Mouse (Mus musculus) lung, adult 2 months (tissue): ENCODE measurements around the gene Copg2. TPM values are rescaled to one million over a fixed set of nuclear protein-coding genes. Genes with fewer than 3 reads are reported as not detected.

Source experiments
- DNase-seq: peaks from one replicate; pipeline ENCODE4 v3.0.0; 2022
- H3K4me1 ChIP-seq: fragments of 200-500 bp; 2 replicates; pipeline ENCODE4 v1.6.1; 2011; ENCODE audit warnings: low read length; ENCODE audit not compliant: control insufficient read depth, insufficient read depth
- H3K4me3 ChIP-seq: fragments of 200-500 bp; replicated peaks from 2 replicates; pipeline ENCODE3; 2011; ENCODE audit warnings: low read depth, mild to moderate bottlenecking, control low read depth, low read length; ENCODE audit errors: extremely low read depth
- CTCF ChIP-seq: fragments of 200-500 bp; IDR thresholded peaks from 2 replicates; pipeline ENCODE4 v1.5.1; 2011; ENCODE audit warnings: mild to moderate bottlenecking, low read length, control low read depth; ENCODE audit not compliant: insufficient read depth
- POLR2A ChIP-seq: fragments of 200-500 bp; IDR thresholded peaks from 2 replicates; pipeline ENCODE4 v1.6.1; 2011; ENCODE audit warnings: low read depth, mild to moderate bottlenecking, control low read depth, low read length, borderline replicate concordance; ENCODE audit errors: extremely low read depth
- WGBS: fragments of 180-500 bp; shearing (Covaris S2); methylation state at CpG from one replicate; pipeline ENCODE4 v1.1.7; 2018; 5-methylcytosine and 5-hydroxymethylcytosine counted together
- polyA plus RNA-seq: library from polyadenylated mRNA; depleted of rRNA; stranded (reverse); fragments of >200 nt; gene quantifications from 2 replicates; pipeline ENCODE4 v1.2.3, GENCODE M21; 2012; rRNA removed

Gene Copg2
- polyA plus RNA-seq, 1 experiment, result 11.1 TPM

GRCm38 (mm10) chr6:30703977-30704602 lies 192.5 kb downstream of the Copg2 start:
- no peak for DNase-seq
- 66% methylated on average over 9 of the region's 9 CpGs for WGBS
- TF ChIP-seq POLR2A (no peak), CTCF (no peak)
- no peak overlapping the region for H3K4me3 ChIP-seq
- no peaks in the 10 kb centered on the region for H3K4me1 ChIP-seq

- DNase-seq, result no peak
- H3K4me3 ChIP-seq, result no peak overlapping the region
- no peak for TF ChIP-seq CTCF
- no peak for TF ChIP-seq POLR2A
- H3K4me1 ChIP-seq, result no peaks in the 10 kb centered on the region
- WGBS, result 70% methylated on average over 6 of the region's 6 CpGs
Measured at GRCm38 (mm10) chr6:30703476-30703875, 193.1 kb downstream of the Copg2 start.

GRCm38 (mm10) chr6:30702881-30703280 lies 193.7 kb downstream of the Copg2 start:
- DNase-seq, result no peak
- TF ChIP-seq CTCF, result no peak
- TF ChIP-seq POLR2A, result no peak
- 93% methylated on average over 6 of the region's 6 CpGs for WGBS

GRCm38 (mm10) chr6:30700182-30700581 lies 196.4 kb downstream of the Copg2 start:
- TF ChIP-seq CTCF (no peak), POLR2A (no peak)
- no peak for DNase-seq
- 40% methylated on average over 6 of the region's 6 CpGs for WGBS

More at GRCm38 (mm10) chr6:30702881-30703280, 193.7 kb downstream of the Copg2 start:
- H3K4me3 ChIP-seq, result no peak overlapping the region
- no peaks in the 10 kb centered on the region for H3K4me1 ChIP-seq

GRCm38 (mm10) chr6:30698036-30698435 lies 198.6 kb downstream of the Copg2 start:
- WGBS, result 73% methylated on average over 4 of the region's 4 CpGs
- no peak for DNase-seq
- Histone ChIP-seq H3K4me1 (peaks cover 1% of the 10 kb centered on the region; the same call in 1 of the 2 replicates), H3K4me3 (no peak overlapping the region)
- TF ChIP-seq POLR2A, result no peak
- TF ChIP-seq CTCF, result no peak

More at GRCm38 (mm10) chr6:30700182-30700581, 196.4 kb downstream of the Copg2 start:
- Histone ChIP-seq H3K4me1 (no peaks in the 10 kb centered on the region), H3K4me3 (no peak overlapping the region)

Other genes with a start within 250 kb of the Copg2 start
- gene Cep41, start 203.0 kb downstream of the Copg2 start, polyA plus RNA-seq, result 3.7 and 4.6 TPM in 2 replicates
- 108 and 160 TPM in 2 replicates for gene Mest, start 173.2 kb downstream of the Copg2 start, polyA plus RNA-seq
- not detected in 2 replicates for gene Tsga13, start 18.8 kb upstream of the Copg2 start, polyA plus RNA-seq
- not detected in 2 replicates for gene Klf14, start 62.3 kb upstream of the Copg2 start, polyA plus RNA-seq